Mouse (Mus musculus) forebrain, embryonic 10.5 days (tissue): ENCODE results near the gene Il12a. TPM values are rescaled to one million over a fixed set of nuclear protein-coding genes. Genes with fewer than 3 reads are reported as not detected.
A peak's percentile ranks its signal among the peaks of the same experiment; 100 is the strongest.
"Not testable (repeated sequence)": the region's sequence is repeated elsewhere in the genome, so short reads cannot be mapped to it uniquely, and the experiment has no call there.

Source experiments
- DNase-seq: peaks from one replicate; pipeline ENCODE4 v3.0.0-alpha.2; 2017; ENCODE audit warnings: low spot score; ENCODE audit errors: extremely low spot score
- H3K27ac ChIP-seq: fragments of 300-500 bp; sonication (generic); 2 replicates; pipeline ENCODE4 v1.5.1; 2016; ENCODE audit warnings: mild to moderate bottlenecking
- H3K27me3 ChIP-seq: fragments of 300-500 bp; sonication (generic); 2 replicates; pipeline ENCODE4 v1.6.1; 2016; ENCODE audit warnings: mild to moderate bottlenecking; ENCODE audit not compliant: poor library complexity, severe bottlenecking
- H3K36me3 ChIP-seq: fragments of 300-500 bp; sonication (generic); replicated peaks from 2 replicates; pipeline ENCODE4 v1.6.1; 2016; ENCODE audit warnings: mild to moderate bottlenecking, moderate library complexity
- H3K4me1 ChIP-seq: fragments of 300-500 bp; sonication (generic); 2 replicates; pipeline ENCODE4 v1.6.1; 2016
- H3K4me3 ChIP-seq: fragments of 300-500 bp; sonication (generic); 2 replicates; pipeline ENCODE4 v1.5.1; 2016; ENCODE audit warnings: mild to moderate bottlenecking, moderate library complexity
- H3K9me3 ChIP-seq: fragments of 300-500 bp; sonication (generic); 2 replicates; pipeline ENCODE4 v1.6.1; 2016; ENCODE audit warnings: mild to moderate bottlenecking, moderate library complexity
- WGBS: fragments of 180-500 bp; shearing (Covaris S2); methylation state at CpG from one replicate; pipeline ENCODE4 v1.1.7; 2016; 5-methylcytosine and 5-hydroxymethylcytosine counted together
- polyA plus RNA-seq: library from polyadenylated mRNA; unstranded; fragments of >200 nt; fragmentation: Nextera tagmentation; extraction: Ambion mirVana; gene quantifications from 2 replicates; pipeline ENCODE4 v1.2.1, GENCODE M21; 2016

Gene Il12a
- polyA plus RNA-seq, 1 experiment from 2014 or later: 0.26 TPM

- H3K4me3 ChIP-seq: no peak overlapping the region
- DNase-seq: peak; percentile 21
- 12% methylated on average over 7 of the region's 7 CpGs for WGBS
Observed at GRCm38 (mm10) chr3:68713550-68713949, 23.1 kb downstream of the Il12a start.

DNA sequence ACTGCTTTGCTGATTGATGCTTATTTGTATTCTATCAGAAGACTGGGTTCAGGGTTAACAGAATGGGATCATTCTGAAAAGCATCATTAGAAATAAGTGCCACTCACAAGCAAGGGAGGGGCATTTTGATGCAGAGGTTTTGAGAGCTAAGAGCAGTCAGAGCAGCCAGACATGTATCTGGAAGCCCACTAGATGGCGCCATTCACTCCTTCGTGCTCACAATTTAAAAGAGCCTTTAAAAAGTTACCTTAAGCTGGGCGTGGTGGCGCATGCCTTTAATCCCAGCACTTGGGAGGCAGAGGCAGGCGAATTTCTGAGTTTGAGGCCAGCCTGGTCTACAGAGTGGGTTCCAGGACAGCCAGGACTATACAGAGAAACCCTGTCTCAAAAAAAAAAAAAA, 26.9 kb downstream of the Il12a start:
- H3K36me3 ChIP-seq, H3K4me3 ChIP-seq, H3K4me1 ChIP-seq, H3K27ac ChIP-seq, H3K27me3 ChIP-seq, H3K9me3 ChIP-seq: not testable (repeated sequence)
- peak; percentile 24 for DNase-seq
- 45% methylated on average over 5 of the region's 5 CpGs for WGBS

More at GRCm38 (mm10) chr3:68713550-68713949, 23.1 kb downstream of the Il12a start:
- H3K27ac ChIP-seq: no peak overlapping the region
- H3K9me3 ChIP-seq: no peaks in the 10 kb centered on the region
- H3K36me3 ChIP-seq: no peaks in the 10 kb centered on the region
- no peaks in the 10 kb centered on the region for H3K4me1 ChIP-seq
- no peaks in the 10 kb centered on the region for H3K27me3 ChIP-seq

- H3K4me3 ChIP-seq: no peak overlapping the region
- no peaks in the 10 kb centered on the region for H3K36me3 ChIP-seq
- no peak overlapping the region for H3K27ac ChIP-seq
- 0 out of 2 replicates have a peak, but pooled peaks cover 5% of the 10 kb centered on the region for H3K27me3 ChIP-seq
- no peak for DNase-seq
- 67% methylated on average over 8 of the region's 8 CpGs for WGBS
- peaks cover 7% of the 10 kb centered on the region; the same call in 1 of the 2 replicates for H3K4me1 ChIP-seq
- H3K9me3 ChIP-seq: no peaks in the 10 kb centered on the region
Observed at GRCm38 (mm10) chr3:68719229-68719819, 28.9 kb downstream of the Il12a start.

DNA sequence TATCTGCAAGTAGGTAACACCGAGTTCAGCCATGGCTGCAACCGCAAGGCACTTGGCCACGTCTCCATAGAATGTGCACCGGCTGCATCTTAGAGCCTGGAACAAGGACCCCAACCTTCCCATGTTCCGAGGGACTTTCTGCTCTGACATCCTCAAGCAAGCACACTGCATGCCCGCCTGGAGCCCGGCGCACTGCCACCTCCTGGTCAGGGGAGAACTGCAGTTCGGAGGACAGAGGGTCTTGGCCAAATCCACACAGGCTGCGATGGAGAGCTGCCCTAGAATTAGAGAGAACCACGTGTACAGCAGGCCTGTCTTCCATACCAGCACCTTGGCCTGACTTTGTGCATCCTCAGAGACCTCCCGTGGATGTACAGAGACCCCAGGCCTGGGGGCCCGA, 29.8 kb downstream of the Il12a start:
- WGBS: 41% methylated on average over 13 of the region's 13 CpGs
- no peaks in the 10 kb centered on the region for H3K9me3 ChIP-seq
- H3K27me3 ChIP-seq: 0 out of 2 replicates have a peak, but pooled peaks cover 5% of the 10 kb centered on the region
- no peaks in the 10 kb centered on the region for H3K36me3 ChIP-seq
- peak; percentile 43 for DNase-seq
- no peak overlapping the region for H3K27ac ChIP-seq
- H3K4me3 ChIP-seq: no peak overlapping the region
- H3K4me1 ChIP-seq: peaks cover 7% of the 10 kb centered on the region; the same call in 1 of the 2 replicates

- no peaks in the 10 kb centered on the region for H3K27me3 ChIP-seq
- H3K4me3 ChIP-seq: no peak overlapping the region
- no peaks in the 10 kb centered on the region for H3K4me1 ChIP-seq
- H3K9me3 ChIP-seq: no peaks in the 10 kb centered on the region
- DNase-seq: no peak
- 87% methylated on average over 7 of the region's 7 CpGs for WGBS
- no peak overlapping the region for H3K27ac ChIP-seq
- no peaks in the 10 kb centered on the region for H3K36me3 ChIP-seq
Observed at GRCm38 (mm10) chr3:68741955-68742354, 51.5 kb downstream of the Il12a start.

GRCm38 (mm10) chr3:68742718-68743471, 52.5 kb downstream of the Il12a start:
- no peaks in the 10 kb centered on the region for H3K9me3 ChIP-seq
- no peaks in the 10 kb centered on the region for H3K36me3 ChIP-seq
- whole genome bisulfite sequencing: 90% methylated on average over 9 of the region's 9 CpGs
- no peak overlapping the region for H3K4me3 ChIP-seq
- no peaks in the 10 kb centered on the region for H3K4me1 ChIP-seq
- no peak for DNase-seq
- H3K27me3 ChIP-seq: no peaks in the 10 kb centered on the region
- no peak overlapping the region for H3K27ac ChIP-seq

- Histone ChIP-seq H3K4me3 (no peak overlapping the region), H3K27me3 (no peaks in the 10 kb centered on the region), H3K36me3 (no peaks in the 10 kb centered on the region), H3K9me3 (no peaks in the 10 kb centered on the region), H3K27ac (no peak overlapping the region), H3K4me1 (no peaks in the 10 kb centered on the region)
- no peak for DNase-seq
- WGBS: 84% methylated on average over 3 of the region's 3 CpGs
Observed at GRCm38 (mm10) chr3:68743472-68743732, 53.0 kb downstream of the Il12a start.

DNA sequence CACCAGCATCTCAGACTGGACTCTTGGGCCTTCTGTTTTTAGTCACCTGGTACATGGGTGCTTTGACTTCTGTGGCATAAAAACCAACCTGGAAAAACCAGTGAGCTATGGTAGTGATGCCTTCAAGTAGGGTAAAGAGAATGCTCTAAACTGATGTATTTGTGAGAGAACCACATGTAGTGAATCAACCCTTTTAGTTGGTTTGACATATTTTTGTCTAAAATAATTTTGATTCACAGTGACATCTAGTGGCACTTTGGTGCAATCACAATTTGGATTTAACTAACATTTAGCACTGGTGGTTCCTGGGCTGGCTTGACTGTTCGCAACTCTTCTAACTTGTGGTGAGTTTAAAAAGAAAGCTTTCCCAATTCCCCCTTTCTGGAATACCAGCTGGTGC, 53.7 kb downstream of the Il12a start:
- H3K9me3 ChIP-seq: no peaks in the 10 kb centered on the region
- no peaks in the 10 kb centered on the region for H3K4me1 ChIP-seq
- no peak overlapping the region for H3K4me3 ChIP-seq
- no peak for DNase-seq
- no peak overlapping the region for H3K27ac ChIP-seq
- no peaks in the 10 kb centered on the region for H3K36me3 ChIP-seq
- no peaks in the 10 kb centered on the region for H3K27me3 ChIP-seq
- WGBS: 90% methylated on average over 1 of the region's 1 CpGs

DNA sequence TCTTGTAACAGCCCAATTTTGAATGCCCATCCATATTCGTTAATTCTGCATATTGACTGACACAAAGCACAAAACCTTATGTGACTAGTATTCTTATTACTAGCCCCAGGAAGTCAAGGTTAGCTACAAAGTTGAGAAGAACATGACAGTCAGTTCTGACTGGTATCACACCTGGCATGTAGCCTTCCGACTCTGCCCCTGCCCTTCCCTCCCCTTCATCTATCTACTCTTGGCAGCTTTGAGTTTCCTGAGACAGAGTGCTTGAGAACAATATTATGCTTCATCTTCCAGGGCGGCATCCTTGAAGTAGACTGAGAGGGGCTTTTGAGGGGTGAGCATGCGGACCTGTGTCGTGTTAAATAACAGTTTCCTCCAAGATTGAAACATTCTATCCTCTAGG, 54.6 kb downstream of the Il12a start:
- WGBS: 88% methylated on average over 5 of the region's 5 CpGs
- Histone ChIP-seq H3K9me3 (no peaks in the 10 kb centered on the region), H3K27ac (no peak overlapping the region), H3K4me1 (no peaks in the 10 kb centered on the region), H3K27me3 (no peaks in the 10 kb centered on the region), H3K36me3 (no peaks in the 10 kb centered on the region), H3K4me3 (no peak overlapping the region)
- DNase-seq: no peak

- not testable (repeated sequence) for H3K27me3 ChIP-seq, DNase-seq, H3K4me1 ChIP-seq, H3K27ac ChIP-seq, H3K9me3 ChIP-seq, H3K4me3 ChIP-seq, H3K36me3 ChIP-seq
- WGBS: 78% methylated on average over 4 of the region's 4 CpGs
Observed at GRCm38 (mm10) chr3:68746282-68746681, 55.8 kb downstream of the Il12a start.

Other genes starting within 250 kb of the Il12a start
- 1.1 and 1.3 TPM in 2 replicates for gene 1110032F04Rik, start 178.9 kb downstream of the Il12a start, polyA plus RNA-seq